Mouse (Mus musculus) spleen, adult 2 months (tissue): ENCODE data around the gene Dcun1d1.

Experiments
- CTCF ChIP-seq: fragments of 200-500 bp; IDR thresholded peaks from 2 replicates; pipeline ENCODE4 v1.5.1; 2011; ENCODE audit warnings: mild to moderate bottlenecking, inconsistent platforms; ENCODE audit not compliant: insufficient read depth, insufficient read length, insufficient replicate concordance; ENCODE audit errors: extremely low read depth
- POLR2A ChIP-seq: fragments of 200-500 bp; IDR thresholded peaks from 2 replicates; pipeline ENCODE4 v1.6.1; 2011; ENCODE audit warnings: low read depth, low read length, inconsistent platforms

DNA sequence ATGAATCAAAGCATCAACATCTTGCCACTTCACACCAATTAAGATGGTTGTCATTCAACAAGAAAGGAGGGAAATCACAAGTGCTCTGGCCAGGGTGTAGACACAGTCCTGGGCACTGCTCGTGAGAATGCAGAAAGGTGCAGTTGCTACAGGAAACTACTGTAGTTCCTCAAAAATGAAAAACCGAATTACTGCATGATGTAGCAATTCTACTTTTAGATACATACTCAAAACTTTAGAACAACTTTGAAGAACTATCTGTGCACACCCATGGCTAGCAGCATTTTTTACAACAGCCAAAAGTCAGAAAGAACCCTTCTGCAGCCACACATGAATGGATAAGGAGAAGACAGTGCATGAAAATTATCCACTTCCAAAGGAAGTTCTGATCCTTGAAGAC is 29.2 kb upstream of the Dcun1d1 start:
- TF ChIP-seq CTCF (no peak), POLR2A (no peak)
